Mouse (Mus musculus): Measurements from ENCODE around the gene Map1b.
A peak's percentile ranks its signal among the peaks of the same experiment; 100 is the strongest.

Map1b gene

DNA sequence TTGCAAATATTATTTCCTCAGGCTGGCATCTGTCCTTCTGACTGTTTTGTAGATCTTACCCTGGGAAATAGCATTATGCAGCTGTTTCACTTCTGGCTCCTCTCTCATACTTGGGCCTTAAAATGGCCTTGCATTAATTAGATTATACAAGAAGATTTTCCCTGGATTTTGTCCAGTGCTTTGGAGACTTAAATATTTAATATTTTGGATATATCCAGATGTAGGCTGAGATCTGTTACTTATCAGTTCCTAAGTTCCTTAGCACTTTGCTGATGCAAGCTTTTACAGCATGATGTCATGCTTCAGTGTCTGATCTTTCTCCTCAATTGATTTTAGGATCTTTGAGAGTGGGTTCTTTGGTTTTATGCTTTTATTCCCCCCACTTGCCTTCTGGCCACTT lies 11.6 kb upstream of the Map1b start:
- DNase-seq (ENCODE audit: low spot score in 2 of 2), result no peak

DNA sequence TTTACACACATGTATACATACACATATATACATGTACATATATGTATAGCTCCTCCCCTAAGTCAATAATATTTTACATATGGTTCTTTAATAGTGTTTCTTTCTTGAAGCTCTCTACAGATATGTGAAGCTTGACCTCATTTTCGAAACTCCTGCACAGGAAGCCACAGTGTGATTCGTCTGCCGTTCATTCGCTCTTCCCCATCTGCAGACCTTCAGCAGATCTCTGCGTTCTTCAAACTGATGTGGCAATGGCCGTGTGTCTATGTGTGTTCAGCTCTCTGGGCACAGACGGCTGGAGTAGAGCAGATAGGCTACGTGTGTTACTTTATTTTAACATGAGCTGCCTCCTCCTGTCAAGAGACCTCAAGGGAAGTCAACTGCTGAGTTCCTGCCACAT lies 9.2 kb upstream of the Map1b start:
- DNase-seq (ENCODE audit: low spot score in 2 of 2), result no peak

DNA sequence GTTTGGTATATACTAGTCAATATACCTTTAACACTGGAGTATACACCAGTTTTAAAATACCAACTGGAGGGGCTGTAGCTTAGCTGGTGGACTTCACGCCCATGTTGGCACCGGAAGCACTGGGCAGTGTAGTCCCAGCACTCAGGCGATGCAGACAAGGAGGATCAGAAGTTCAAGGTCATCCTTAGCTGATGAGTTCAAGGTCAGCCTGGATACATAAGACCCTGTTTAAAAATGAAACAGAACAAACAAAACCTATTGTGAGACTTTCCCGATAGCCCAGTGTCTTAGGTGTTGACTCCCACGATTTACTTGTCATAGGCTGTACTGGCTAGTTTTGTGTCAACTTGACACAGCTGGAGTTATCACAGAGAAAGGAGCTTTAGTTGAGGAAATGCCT lies 1.5 kb upstream of the Map1b start:
- DNase-seq (ENCODE audit: low spot score in 2 of 2), result no peak

DNA sequence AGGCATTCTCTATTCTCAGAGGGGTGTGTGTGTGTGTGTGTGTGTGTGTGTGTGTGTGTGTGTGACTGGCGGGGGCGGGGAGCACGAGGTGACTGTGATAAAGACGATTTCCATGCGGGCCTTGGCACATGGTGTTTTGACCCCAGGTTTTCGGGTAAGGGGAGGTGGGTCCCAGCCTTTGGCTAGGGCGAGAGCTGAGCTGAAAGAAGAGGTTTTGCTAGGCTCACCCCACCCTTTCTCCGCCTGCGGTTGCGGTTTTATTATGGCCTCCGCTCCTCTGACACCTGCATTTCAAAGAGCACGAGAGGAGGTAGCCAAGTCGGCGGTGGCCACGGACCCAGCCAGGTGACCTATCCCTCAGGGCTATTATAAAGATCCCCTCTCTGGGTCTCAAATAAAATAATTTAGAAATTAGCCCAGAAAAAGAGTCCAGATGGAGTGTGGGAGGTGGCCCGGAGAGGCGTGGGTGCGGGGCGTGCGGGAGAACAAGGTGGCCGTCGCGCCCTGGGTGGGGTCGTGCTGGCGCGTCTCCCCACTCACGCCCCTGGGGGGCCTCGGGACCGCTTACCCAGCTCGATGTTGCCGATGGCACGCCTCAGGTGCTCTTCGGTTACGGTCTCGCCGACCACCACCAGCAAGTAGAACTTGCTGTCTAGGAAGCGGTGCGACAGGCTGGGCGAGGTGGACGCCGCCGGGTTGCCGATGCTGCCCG lies 448 bp downstream of the Map1b start:
- no peak for DNase-seq (ENCODE audit: low spot score in 2 of 2)

DNA sequence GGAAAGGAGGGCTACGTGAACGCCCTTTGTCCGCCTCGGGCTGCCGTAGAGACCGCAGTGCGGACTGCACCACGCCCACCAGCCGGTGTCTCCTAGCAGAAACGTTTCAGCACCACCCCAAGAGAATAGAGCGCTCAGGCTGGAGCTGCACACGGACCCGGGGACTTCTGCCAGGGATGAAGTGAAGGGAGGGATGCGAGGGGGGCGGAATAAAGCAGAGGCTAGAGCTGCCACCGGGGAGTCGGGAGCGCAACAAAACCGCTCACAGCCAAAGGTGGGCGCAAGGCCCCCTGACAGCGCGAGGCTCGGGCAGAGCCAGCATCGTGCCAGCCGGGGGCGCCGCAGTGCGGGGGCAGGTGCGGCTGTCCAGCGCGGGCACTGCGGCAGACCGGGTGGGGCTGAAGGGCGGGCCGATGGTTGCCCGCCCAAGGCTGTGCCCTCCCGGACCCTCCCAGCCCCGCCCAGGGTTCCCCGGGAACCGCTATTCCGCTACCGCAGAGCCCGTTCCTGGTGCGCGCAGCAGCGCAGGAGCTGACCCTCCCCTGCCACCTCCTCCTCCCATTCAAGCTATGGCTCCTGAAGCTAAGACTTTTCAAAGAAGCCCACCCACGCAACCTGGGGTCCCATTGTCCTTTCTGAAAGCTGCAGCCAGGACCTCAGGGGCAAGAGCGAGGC lies 1.3 kb downstream of the Map1b start:
- peak; percentile 74 to 81 for DNase-seq (ENCODE audit: low spot score in 2 of 2)

DNA sequence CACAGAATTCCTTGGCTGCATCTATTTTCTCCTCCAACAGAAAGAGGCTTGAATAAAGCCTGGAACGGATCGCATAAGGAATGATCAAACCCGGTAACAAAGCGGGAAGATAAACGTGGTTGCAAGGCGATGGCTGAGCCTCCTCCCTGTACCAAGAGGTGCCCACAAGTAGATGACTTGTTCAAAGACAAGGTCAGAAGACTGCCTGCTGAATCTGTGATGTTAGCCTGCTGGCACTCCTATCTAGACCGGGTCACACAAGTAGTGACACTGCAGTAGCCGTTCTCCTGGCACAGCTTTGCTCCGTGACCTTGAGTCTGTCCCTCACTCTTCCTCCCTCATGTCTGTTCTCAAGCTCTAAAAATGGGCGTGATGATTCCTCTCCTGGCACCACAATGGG lies 2.4 kb downstream of the Map1b start:
- peak in 1 of 2 experiments; percentile 22 for DNase-seq (ENCODE audit: low spot score in 2 of 2)

DNA sequence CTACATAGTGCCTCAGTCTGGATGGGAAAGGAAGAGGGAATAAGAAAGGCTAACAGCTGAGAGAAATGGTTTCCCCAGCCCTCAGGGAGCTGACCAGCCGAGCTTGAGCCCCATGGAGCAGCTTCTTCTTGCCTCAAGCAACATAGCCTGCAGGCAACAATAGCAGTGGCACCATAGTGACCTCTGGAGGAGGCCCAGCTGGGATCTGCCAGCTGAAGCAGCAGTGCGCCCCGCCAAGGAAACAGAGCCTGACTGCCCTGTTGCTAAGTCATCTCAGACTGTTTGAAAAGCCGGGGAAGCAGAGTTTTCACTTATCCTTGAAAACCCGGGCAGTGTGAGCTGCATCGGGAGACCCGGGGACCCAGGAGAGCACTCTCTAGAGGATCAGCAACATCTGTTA lies 3.2 kb downstream of the Map1b start:
- DNase-seq (ENCODE audit: low spot score in 2 of 2), result peak in 1 of 2 experiments; percentile 57

DNA sequence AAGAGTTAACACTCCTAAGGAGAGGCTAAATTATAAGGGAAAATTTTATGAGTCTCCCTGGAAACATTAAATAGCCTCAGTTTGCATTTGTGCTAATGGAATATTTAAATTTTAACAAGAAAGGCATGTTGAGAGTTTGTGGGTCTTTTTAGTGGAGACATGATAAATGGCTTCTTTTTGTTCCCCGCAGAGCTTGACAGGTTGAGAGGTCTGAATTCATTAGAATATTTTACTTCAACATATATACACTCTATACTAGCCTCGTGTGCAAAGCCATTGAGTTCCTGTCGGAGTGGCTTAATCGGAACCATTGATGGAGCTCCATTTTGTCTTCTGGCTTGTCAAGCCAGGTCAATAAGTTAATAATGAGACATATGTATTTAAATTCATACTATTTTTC lies 6.4 kb downstream of the Map1b start:
- DNase-seq (ENCODE audit: low spot score in 2 of 2), result no peak

DNA sequence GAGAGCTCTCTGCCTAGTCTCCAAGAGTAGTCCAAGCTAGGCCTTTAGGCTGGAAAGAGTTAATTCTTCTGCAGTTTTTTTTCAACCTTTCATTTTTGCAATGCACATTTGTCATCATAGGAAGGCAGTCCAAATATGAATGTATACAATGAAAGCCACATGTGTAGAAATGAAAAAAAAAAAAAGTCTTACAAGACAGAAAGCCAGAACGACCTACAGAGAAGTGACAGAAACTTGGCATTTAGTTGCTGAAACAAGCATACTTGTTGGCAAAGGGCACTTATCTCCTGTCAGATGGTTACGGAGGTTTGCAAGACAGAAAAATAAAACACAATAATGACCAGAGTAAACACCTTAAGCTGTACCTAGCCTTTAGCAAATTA lies 9.8 kb downstream of the Map1b start:
- no peak for DNase-seq (ENCODE audit: low spot score in 2 of 2)

DNA sequence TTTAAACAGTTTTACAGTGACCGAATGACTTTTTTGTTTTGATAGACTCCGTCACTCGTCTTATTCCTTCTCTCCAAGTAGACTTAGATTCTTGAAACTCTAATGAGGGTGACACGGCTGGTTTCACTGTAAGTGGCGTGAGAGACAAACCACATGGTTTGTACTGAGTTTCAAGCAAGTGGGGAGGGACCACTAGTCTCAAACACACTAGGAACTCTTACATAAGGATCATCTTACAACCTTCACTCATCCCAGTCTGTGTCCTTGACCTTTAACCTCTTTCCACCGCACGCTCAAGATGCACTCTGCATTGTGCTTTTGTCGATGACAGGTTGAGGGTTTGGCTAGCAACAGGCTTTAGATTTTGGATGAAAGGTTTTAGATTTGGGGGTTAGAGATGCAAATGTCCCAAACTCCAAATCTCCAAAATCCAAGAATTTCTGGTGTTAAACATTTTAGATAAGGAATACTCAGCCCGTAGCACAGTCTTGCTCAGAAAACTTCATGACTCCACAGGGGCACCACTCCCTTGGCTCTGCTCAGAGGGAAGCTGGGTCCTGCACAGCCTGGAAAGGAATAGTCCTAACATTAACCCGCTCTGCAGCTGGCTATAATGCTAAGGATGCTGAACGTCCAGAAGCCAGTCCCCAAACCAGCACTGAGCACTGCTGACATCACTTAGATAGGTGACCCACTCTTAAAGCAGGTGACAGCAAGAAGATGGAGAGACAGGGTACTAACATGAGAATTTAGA lies 10.3 kb downstream of the Map1b start:
- DNase-seq (ENCODE audit: low spot score in 2 of 2), result no peak

DNA sequence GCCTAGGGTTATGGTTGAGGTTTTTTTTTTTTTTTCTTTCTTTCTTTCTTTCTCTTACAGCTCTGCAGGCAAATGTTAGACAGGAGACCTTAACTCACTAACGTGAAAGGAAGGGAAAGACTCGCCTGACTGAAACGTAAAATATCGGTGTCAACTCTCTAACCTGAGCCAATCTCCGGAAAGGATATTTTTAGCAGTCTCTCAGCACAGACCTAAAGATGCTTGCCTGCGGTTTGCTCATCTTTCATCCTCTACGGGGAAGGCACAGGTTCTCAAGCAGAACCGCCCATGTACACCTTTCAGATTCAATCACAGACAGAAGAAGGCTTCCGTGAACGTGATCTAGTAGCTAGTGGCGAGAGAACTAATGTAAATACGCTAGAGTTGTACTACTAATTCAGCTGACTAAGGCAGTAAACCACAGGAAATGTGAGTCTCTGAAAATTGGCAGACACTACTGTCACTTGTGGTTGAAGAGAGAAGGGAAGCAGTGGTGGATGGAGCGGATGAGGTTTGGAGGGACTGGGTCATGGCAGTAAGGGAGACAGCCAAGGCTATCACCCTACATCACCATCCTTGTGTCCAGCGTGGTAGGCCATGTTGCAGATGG lies 12.9 kb downstream of the Map1b start:
- DNase-seq (ENCODE audit: low spot score in 2 of 2), result no peak

DNA sequence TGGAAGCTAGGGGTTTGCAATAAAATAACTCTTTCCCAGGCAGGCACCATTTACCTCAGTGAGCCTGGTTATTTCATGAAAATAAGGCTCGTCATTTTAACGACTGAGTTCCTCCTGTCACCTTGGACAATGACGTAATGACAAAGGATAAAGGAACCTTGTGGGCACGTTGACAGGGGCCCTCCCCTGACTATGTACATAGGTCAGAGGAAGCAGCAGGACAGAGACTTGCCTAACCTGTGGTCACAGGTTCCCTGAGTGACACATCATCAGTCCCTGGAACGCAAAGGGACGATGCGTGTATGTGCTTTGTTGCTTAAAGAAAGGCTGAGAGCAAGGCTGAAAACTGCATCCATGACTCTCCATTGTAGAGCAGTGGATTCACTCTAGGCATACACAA lies 13.4 kb downstream of the Map1b start:
- no peak for DNase-seq (ENCODE audit: low spot score in 2 of 2)

DNA sequence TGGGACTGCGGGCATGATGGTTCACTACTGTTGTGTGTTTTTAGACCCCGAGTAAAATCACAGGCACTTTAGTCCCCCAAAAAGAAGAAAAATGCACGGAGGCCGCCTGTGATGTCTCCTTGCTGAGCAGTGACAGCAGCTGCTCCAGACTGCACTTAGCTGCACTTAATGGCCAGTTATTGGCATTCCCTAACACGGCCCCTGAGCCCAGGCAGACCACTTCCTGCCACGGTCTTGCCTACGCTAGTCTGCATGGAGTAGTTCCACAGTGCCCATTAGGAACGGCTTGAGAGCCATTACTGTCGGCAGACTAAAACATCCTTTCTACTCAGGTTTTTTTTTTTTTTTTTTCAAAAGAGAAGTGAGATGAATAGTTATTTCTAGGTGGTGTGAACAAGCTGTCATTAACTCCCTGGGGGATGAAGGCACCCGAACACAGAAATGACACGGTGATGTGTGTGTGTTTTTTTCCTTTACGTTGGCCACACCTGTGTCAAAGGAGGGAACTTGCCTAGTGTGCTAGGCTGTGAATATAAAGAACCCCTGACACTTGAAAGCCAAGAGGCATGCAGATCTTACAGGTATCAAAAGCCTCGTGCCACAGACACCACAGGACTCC lies 14.1 kb downstream of the Map1b start:
- DNase-seq (ENCODE audit: low spot score in 2 of 2), result no peak

DNA sequence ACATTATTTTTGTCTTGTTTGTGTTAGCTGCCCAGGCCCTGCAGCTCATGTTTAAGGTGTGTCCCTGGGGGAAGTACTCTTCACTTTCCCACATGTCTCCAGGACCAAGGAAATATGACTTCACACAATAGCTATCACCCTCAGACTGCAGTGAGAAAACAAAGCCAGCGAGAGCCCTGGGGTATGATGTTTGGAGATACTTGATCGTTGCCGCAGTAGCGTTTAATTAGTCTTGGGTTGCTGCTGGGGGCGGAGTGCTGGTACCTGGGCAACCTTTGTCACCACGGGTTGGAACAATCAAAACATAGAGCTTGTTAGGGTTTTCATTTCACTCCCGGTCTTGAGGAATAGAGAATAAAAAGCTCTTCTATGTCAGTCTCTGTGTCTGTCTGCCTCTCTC lies 14.9 kb downstream of the Map1b start:
- no peak for DNase-seq (ENCODE audit: low spot score in 2 of 2)

DNA sequence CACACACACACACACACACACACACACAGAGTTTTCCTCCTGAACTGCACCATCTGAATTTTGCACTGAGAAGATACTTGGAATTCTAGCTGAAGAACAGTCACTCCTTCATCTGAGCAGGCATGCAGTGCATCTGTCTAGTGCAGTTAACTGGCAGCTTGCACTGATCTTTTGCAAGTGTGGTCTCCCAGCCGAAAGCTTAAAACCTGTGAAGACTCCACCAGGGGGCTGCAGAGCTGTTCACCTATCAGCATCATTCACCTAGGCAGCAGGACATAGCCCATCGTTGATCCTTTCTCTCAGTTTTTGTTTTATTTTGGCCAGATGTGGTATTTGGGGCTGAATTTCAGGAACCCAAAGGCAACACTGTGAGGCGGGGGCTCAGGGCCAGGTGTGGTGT lies 15.7 kb downstream of the Map1b start:
- DNase-seq (ENCODE audit: low spot score in 2 of 2), result no peak

DNA sequence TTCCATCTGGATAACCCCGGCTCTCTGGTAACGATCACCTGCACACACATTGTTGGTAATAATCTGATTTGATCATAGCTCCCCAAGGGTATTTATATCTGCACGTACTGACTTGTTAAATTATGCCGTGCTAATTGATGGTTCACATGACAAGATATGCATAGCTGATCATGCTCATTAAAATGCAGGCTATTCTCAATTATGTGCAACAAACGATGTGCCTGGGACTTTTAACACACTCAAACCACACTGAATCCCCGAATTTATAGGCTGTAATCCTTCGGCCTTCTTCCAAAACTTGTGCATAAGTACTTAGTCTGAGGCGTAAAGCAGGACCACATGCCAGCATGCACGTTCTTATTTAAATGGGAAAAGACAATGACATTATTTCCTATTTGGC lies 16.6 kb downstream of the Map1b start:
- DNase-seq (ENCODE audit: low spot score in 2 of 2), result no peak

DNA sequence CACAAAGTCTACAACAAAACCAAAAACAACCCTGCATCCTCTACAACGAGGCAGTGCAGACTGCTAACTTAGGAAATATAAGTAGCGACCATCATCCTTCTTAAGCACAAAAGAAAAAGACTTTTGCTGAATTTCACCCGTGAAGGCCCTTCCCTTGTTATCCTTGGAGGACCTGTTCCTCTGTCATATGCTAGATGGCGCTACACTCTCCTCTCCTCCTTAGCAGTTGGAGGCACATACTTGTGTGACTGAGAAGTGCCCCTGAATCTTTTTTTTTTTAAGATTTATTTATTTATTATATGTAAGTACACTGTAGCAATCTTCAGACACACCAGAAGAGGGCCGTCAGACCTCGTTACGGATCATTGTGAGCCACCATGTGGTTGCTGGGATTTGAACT lies 20.2 kb downstream of the Map1b start:
- DNase-seq (ENCODE audit: low spot score in 2 of 2), result no peak

DNA sequence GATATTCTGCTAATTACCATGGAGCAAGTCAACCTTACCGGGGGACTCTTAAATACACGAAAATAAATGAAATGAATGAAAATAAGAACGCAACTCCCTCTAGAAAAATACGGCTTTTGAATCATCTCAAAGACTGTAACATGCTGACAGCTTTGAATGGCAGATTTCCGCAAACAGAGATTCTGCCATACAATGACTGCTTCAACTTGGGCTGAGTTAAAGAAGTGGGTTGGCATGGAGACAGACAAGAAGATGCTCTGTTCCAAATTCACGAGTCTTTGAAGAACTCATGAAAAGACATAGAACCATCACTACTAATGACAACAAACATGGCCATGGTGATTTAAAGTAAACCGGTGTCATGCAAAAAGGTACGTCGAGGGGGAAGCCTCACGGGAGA lies 21.9 kb downstream of the Map1b start:
- DNase-seq (ENCODE audit: low spot score in 2 of 2), result no peak

DNA sequence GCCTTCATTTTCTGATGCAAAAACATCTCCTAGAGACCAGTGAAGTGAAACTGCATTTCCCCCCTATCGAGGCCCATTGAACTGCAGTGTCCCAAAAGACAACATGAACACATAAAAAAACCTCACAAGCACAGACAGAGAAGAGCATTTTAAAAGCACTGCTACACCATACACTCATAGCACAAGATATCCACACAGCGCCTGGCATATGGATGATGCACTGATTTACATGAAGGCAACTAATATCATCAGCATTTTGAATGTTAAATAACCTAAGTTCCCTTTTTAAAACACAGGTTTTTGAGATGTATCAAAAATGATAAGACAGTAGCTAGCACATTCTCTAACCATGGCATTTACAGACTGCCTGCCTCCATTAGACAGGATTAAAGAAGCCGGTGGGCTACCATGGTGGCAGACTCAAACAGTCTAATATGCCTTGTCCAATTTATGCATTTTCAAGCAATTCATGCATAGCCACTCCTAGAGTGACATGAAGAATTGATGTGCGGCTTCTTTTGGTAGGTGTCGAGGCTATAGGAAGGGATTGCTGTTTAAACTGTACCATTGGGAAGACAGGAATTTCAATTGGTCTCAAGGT lies 22.9 kb downstream of the Map1b start:
- DNase-seq (ENCODE audit: low spot score in 2 of 2), result no peak

DNA sequence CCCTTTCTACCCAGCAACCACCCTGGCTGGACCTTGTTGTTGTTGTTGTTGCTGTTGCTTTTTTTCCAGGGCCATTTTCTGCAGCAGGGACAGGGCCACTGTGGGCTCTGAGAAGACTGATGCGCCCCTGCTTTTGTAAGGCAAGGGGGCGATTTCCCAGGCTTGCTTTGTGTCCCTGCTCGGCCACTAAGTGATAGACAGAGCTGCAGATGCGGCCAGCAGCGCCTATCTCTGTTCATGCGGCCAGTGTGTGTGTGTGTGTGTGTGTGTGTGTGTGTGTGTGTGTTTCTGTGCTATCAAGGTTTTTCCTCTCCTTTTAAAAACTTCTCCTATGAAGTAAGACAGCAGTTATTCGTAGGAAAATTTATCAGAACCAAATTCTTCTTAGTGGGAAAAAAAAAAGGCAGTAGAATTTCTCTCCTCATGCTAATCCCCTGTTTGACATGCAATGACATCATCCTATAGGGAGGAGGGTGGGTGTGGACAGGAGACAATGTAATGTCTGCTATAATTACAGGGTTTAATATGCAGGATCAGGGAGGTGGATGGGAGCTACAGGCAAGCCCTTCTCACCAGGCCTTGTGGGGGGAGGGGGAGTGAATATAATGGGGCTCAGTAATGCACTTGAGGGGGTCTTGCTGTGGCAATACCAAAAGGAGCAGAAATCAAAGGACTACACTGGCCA lies 23.6 kb downstream of the Map1b start:
- no peak for DNase-seq (ENCODE audit: low spot score in 2 of 2)

DNA sequence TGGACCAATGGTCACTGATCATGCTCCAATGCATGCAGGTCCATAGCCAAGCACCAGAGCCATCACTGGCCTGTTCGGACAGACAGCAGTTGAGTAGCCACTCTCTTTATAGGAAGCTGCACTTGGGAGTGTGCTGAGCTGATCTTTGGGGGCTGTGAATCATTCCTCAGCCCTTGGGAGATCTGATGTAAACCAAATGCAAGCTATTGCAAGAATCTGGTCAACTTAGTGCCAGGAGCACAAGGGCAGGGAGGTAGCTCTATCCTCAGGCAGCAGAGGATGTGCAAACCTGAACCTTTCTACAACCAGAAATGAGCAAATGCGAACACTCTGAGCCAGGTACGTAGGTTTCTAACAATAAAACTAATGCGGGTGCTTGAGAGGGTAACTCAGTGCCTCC lies 26.3 kb downstream of the Map1b start:
- no peak for DNase-seq (ENCODE audit: low spot score in 2 of 2)

All from urinary bladder, postnatal 4 days (tissue).